Mouse (Mus musculus) stomach, postnatal 0 days (tissue): ENCODE results near the gene Plin1. TPM values are rescaled to one million over a fixed set of nuclear protein-coding genes. Genes with fewer than 3 reads are reported as not detected.

Experiments
- ATAC-seq: fragments of 200-750 bp; cut with Nextera tagmentation; 2 replicates; pipeline ENCODE4 v1.8.0; 2017; ENCODE audit not compliant: low FRiP score, low TSS enrichment
- DNase-seq: peaks from one replicate; pipeline ENCODE4 v3.0.0-alpha.2; 2016; ENCODE audit warnings: low spot score
- H3K27ac ChIP-seq: fragments of 300-500 bp; sonication (generic); replicated peaks from 2 replicates; pipeline ENCODE4 v1.5.1; 2014; ENCODE audit warnings: mild to moderate bottlenecking, control low read depth
- H3K27me3 ChIP-seq: fragments of 300-500 bp; sonication (generic); 2 replicates; pipeline ENCODE4 v1.6.1; 2014; ENCODE audit warnings: low read length; ENCODE audit not compliant: control insufficient read depth, insufficient read depth
- H3K36me3 ChIP-seq: fragments of 300-500 bp; sonication (generic); 2 replicates; pipeline ENCODE4 v1.6.1; 2014; ENCODE audit warnings: low read length, mixed read lengths; ENCODE audit not compliant: control insufficient read depth, insufficient read depth
- H3K4me1 ChIP-seq: fragments of 300-500 bp; sonication (generic); replicated peaks from 2 replicates; pipeline ENCODE4 v1.6.1; 2014; ENCODE audit warnings: antibody characterized with exemption; ENCODE audit not compliant: control insufficient read depth, insufficient read depth
- H3K4me2 ChIP-seq: fragments of 300-500 bp; sonication (generic); replicated peaks from 2 replicates; pipeline ENCODE4 v1.6.1; 2014; ENCODE audit warnings: low read depth, mild to moderate bottlenecking, control low read depth, moderate library complexity
- H3K4me3 ChIP-seq: fragments of 300-500 bp; sonication (generic); 2 replicates; pipeline ENCODE4 v1.5.1; 2014; ENCODE audit warnings: low read depth, low read length, control low read depth
- H3K9ac ChIP-seq: fragments of 300-500 bp; sonication (generic); 2 replicates; pipeline ENCODE4 v1.6.1; 2014; ENCODE audit warnings: mild to moderate bottlenecking, low read length, control low read depth, mixed read lengths
- H3K9me3 ChIP-seq: fragments of 300-500 bp; sonication (generic); 2 replicates; pipeline ENCODE4 v1.6.1; 2016; ENCODE audit warnings: low read length; ENCODE audit not compliant: control insufficient read depth
- CTCF ChIP-seq: IDR thresholded peaks from 2 replicates; pipeline ENCODE4 v1.5.1; 2016; ENCODE audit warnings: antibody characterized with exemption, low read depth, mild to moderate bottlenecking, moderate library complexity
- EP300 ChIP-seq: optimal IDR thresholded peaks from 2 replicates; pipeline ENCODE3; 2016; ENCODE audit warnings: antibody characterized with exemption
- WGBS: fragments of 180-500 bp; shearing (Covaris S2); extraction: QIAGEN DNeasy Blood & Tissue Kit; methylation state at CpG from one replicate; pipeline ENCODE4 v1.1.7; 2014; 5-methylcytosine and 5-hydroxymethylcytosine counted together
- polyA plus RNA-seq: library from polyadenylated mRNA; unstranded; fragments of >200 nt; fragmentation: Nextera tagmentation; extraction: Ambion mirVana; gene quantifications from 2 replicates; pipeline ENCODE4 v1.2.1, GENCODE M21; 2015

Gene Plin1
- polyA plus RNA-seq, 1 experiment from 2014 or later, result not detected

GRCm38 (mm10) chr7:79715187-79715981 is 17.3 kb downstream of the Plin1 start, which contains the start of gene Kif7:
Kif7 (minus strand) TSS chr7:79715720.
- ATAC-seq (peak; percentile 93), DNase-seq (peak; percentile 87)
- Histone ChIP-seq H3K4me2 (peak within 1 kb of the TSS; percentile 85), H3K36me3 (no peaks in the 10 kb centered on the region), H3K9me3 (no peaks in the 10 kb centered on the region), H3K27me3 (no peaks in the 10 kb centered on the region), H3K4me3 (peak within 1 kb of the TSS; percentile 71), H3K27ac (no peak within 1 kb of the TSS), H3K4me1 (no peaks in the 10 kb centered on the region), H3K9ac (peak within 1 kb of the TSS; percentile 73)
- WGBS, result under 1% methylated on average over 50 of the region's 55 CpGs
- no peak for TF ChIP-seq CTCF
- no peak for TF ChIP-seq EP300

GRCm38 (mm10) chr7:79710831-79711230 is 21.9 kb downstream of the Plin1 start:
- no peak for TF ChIP-seq CTCF
- no peak for TF ChIP-seq EP300
- Histone ChIP-seq H3K4me1 (no peaks in the 10 kb centered on the region), H3K36me3 (no peaks in the 10 kb centered on the region), H3K27me3 (no peaks in the 10 kb centered on the region), H3K9ac (no peak overlapping the region), H3K4me3 (no peak overlapping the region), H3K9me3 (no peaks in the 10 kb centered on the region), H3K4me2 (no peak overlapping the region; the same call in 1 of the 2 replicates), H3K27ac (no peak overlapping the region)
- DNase-seq (no peak), ATAC-seq (no peak)
- 65% methylated on average over 17 of the region's 17 CpGs for WGBS

- Histone ChIP-seq H3K27ac (no peak overlapping the region), H3K9me3 (no peaks in the 10 kb centered on the region), H3K27me3 (no peaks in the 10 kb centered on the region), H3K4me2 (peak overlapping the region; percentile 65), H3K4me3 (peak overlapping the region; percentile 40), H3K36me3 (no peaks in the 10 kb centered on the region), H3K9ac (peak overlapping the region; percentile 41; the same call in 1 of the 2 replicates), H3K4me1 (no peaks in the 10 kb centered on the region)
- ATAC-seq (peak; percentile 67), DNase-seq (peak; percentile 53)
- TF ChIP-seq CTCF (peak; percentile 63), EP300 (no peak)
- WGBS, result 10% methylated on average over 53 of the region's 55 CpGs
Observed at GRCm38 (mm10) chr7:79710130-79710607, 22.5 kb downstream of the Plin1 start.

GRCm38 (mm10) chr7:79705210-79705609 is 27.5 kb downstream of the Plin1 start:
- Histone ChIP-seq H3K36me3 (peaks cover 10% of the 10 kb centered on the region; the same call in 1 of the 2 replicates), H3K4me1 (no peaks in the 10 kb centered on the region), H3K4me2 (no peak overlapping the region), H3K4me3 (no peak overlapping the region), H3K9me3 (no peaks in the 10 kb centered on the region), H3K27me3 (no peaks in the 10 kb centered on the region), H3K27ac (no peak overlapping the region), H3K9ac (no peak overlapping the region)
- TF ChIP-seq EP300, result no peak
- TF ChIP-seq CTCF, result no peak
- no peak for DNase-seq
- no peak for ATAC-seq
- WGBS, result 87% methylated on average over 5 of the region's 5 CpGs

GRCm38 (mm10) chr7:79702755-79703154 is 29.9 kb downstream of the Plin1 start:
- H3K27ac ChIP-seq, result no peak overlapping the region
- no peaks in the 10 kb centered on the region for H3K9me3 ChIP-seq
- H3K27me3 ChIP-seq, result no peaks in the 10 kb centered on the region
- no peaks in the 10 kb centered on the region for H3K4me1 ChIP-seq
- peaks cover 12% of the 10 kb centered on the region for H3K36me3 ChIP-seq
- no peak overlapping the region for H3K4me2 ChIP-seq
- no peak for ATAC-seq
- no peak for DNase-seq
- 83% methylated on average over 16 of the region's 16 CpGs for WGBS
- no peak for TF ChIP-seq CTCF
- no peak for TF ChIP-seq EP300
- H3K4me3 ChIP-seq, result no peak overlapping the region
- no peak overlapping the region for H3K9ac ChIP-seq

GRCm38 (mm10) chr7:79696495-79696894 is 36.2 kb downstream of the Plin1 start:
- no peak overlapping the region for H3K4me2 ChIP-seq
- H3K4me1 ChIP-seq, result no peaks in the 10 kb centered on the region
- ATAC-seq (no peak), DNase-seq (peak; percentile 10)
- H3K27ac ChIP-seq, result no peak overlapping the region
- TF ChIP-seq EP300 (no peak), CTCF (no peak)
- no peaks in the 10 kb centered on the region for H3K27me3 ChIP-seq
- no peak overlapping the region for H3K9ac ChIP-seq
- WGBS, result 81% methylated on average over 8 of the region's 8 CpGs
- peaks cover 22% of the 10 kb centered on the region for H3K36me3 ChIP-seq
- H3K9me3 ChIP-seq, result no peaks in the 10 kb centered on the region
- H3K4me3 ChIP-seq, result no peak overlapping the region
